16 mouse cellular contexts compared by ENCODE assay signal in the genomic region with DNA sequence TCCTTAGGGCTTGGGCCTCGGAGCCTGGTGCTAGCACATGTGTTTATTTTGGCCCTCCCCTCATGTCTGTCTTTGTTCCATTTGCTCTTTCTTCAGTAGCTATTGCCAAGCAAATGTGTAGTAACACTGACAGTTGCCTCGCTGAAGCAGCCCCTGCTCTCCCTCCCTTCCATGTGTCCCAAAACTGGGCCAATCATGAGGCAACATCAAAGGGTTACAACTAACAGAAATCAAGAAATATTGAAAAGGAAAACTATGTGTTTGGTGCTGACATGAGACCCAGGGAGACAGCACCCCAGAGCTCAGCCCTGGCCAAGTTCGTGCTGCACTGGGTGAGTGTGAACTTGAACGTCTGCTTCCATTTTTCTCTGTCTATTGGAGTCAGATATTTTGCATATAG.
DNase-seq lines count a peak whose midpoint lies in the region; ATAC-seq and TF ChIP-seq lines count a peak whose summit lies in the region.
"Had no signal": no experiment of that assay in that cellular context is flagged by ENCODE, and none has a peak within 500 bp of the region (broad histone marks: within the 10 kb centered on the region; RNA-seq: fewer than 3 reads in every experiment).

No protein-coding gene starts in this region.

- H3K36me3 ChIP-seq in midbrain, embryonic 12.5 days: no peaks in the 10 kb centered on the region
- no peaks in the 10 kb centered on the region for H3K36me3 ChIP-seq in midbrain, embryonic 16.5 days (ENCODE audit: control insufficient read depth, insufficient read depth, low read length)
- no peaks in the 10 kb centered on the region for H3K36me3 ChIP-seq in forebrain, postnatal 0 days (ENCODE audit: insufficient read depth)
- no peaks in the 10 kb centered on the region for H3K36me3 ChIP-seq in neural tube, embryonic 14.5 days (ENCODE audit: control insufficient read depth, insufficient read depth, low read length)
- H3K36me3 ChIP-seq: embryonic facial prominence, embryonic 13.5 days had no signal

- WGBS in midbrain, embryonic 12.5 days: 66% methylated on average over 4 of the region's 4 CpGs
- WGBS in midbrain, embryonic 16.5 days: 52% methylated on average over 4 of the region's 4 CpGs
- 15% methylated on average over 4 of the region's 4 CpGs for WGBS in forebrain, postnatal 0 days
- 36% methylated on average over 4 of the region's 4 CpGs for WGBS in neural tube, embryonic 14.5 days

- peak overlapping the region; percentile 42; the same call in 1 of the 2 replicates for H3K27ac ChIP-seq in midbrain, embryonic 12.5 days (replicated peaks)
- H3K27ac ChIP-seq in midbrain, embryonic 16.5 days (ENCODE audit: low read length): no peak overlapping the region
- H3K27ac ChIP-seq in forebrain, postnatal 0 days (ENCODE audit: low read depth, low read length): peak overlapping the region; percentile 75
- H3K27ac ChIP-seq in neural tube, embryonic 14.5 days (ENCODE audit: low read depth, low read length): peak overlapping the region; percentile 52
- H3K27ac ChIP-seq: embryonic facial prominence, embryonic 13.5 days had no signal

- no peak overlapping the region for H3K9ac ChIP-seq in midbrain, embryonic 12.5 days (replicated peaks)
- no peak overlapping the region for H3K9ac ChIP-seq in midbrain, embryonic 16.5 days (ENCODE audit: low read depth, low read length)
- H3K9ac ChIP-seq in forebrain, postnatal 0 days: no peak overlapping the region
- no peak overlapping the region for H3K9ac ChIP-seq in neural tube, embryonic 14.5 days (replicated peaks; ENCODE audit: low read depth, low read length)
- H3K9ac ChIP-seq: embryonic facial prominence, embryonic 13.5 days had no signal

- intact Hi-C loops in heart, postnatal 10 days (cut with DNase I): no loop called here

- H3K4me3 ChIP-seq in midbrain, embryonic 12.5 days: no peak overlapping the region
- H3K4me3 ChIP-seq in midbrain, embryonic 16.5 days (ENCODE audit: low read depth, low read length): no peak overlapping the region
- no peak overlapping the region for H3K4me3 ChIP-seq in forebrain, postnatal 0 days (ENCODE audit: low read depth, low read length)
- H3K4me3 ChIP-seq in neural tube, embryonic 14.5 days (ENCODE audit: low read depth, low read length): no peak overlapping the region
- H3K4me3 ChIP-seq: embryonic facial prominence, embryonic 13.5 days had no signal

- no peak for ATAC-seq in midbrain, embryonic 12.5 days (ENCODE audit: low FRiP score, low read depth)
- no peak for ATAC-seq in midbrain, embryonic 16.5 days
- peak; percentile 90 for ATAC-seq in forebrain, postnatal 0 days
- no peak for ATAC-seq in neural tube, embryonic 14.5 days (ENCODE audit: low read depth)
- ATAC-seq: intestine, postnatal 0 days; Patski had no signal

- no peak for TF ChIP-seq CTCF in forebrain, postnatal 0 days (IDR thresholded peaks at IDR 0.05; ENCODE audit: low read depth)

- peak; percentile 81 for DNase-seq in heart, adult 11 months
- DNase-seq in heart, postnatal 10 days: no peak
- DNase-seq in forebrain, postnatal 0 days: peak; percentile 61
- no peak for DNase-seq in urinary bladder, adult 18-20 months (ENCODE audit: low spot score in 2 of 2)
- DNase-seq in thymus, postnatal 25 days: no peak
- DNase-seq: cerebellum, adult 11 months; gastrocnemius, postnatal 10 days; kidney, postnatal 10 days; lung, postnatal 4 days; right cerebral cortex, adult 18-20 months had no signal

- H3K4me1 ChIP-seq in midbrain, embryonic 12.5 days: peaks cover 14% of the 10 kb centered on the region; the same call in 1 of the 2 replicates
- peaks cover 19% of the 10 kb centered on the region for H3K4me1 ChIP-seq in midbrain, embryonic 16.5 days (ENCODE audit: control insufficient read depth, insufficient read depth, low read length)
- H3K4me1 ChIP-seq in forebrain, postnatal 0 days (ENCODE audit: insufficient read depth): peaks cover 17% of the 10 kb centered on the region; the same call in 1 of the 2 replicates
- H3K4me1 ChIP-seq in neural tube, embryonic 14.5 days (ENCODE audit: control insufficient read depth, insufficient read depth, low read length): 0 out of 2 replicates have a peak, but pooled peaks cover 14% of the 10 kb centered on the region
- H3K4me1 ChIP-seq: embryonic facial prominence, embryonic 13.5 days had no signal

- H3K9me3 ChIP-seq in midbrain, embryonic 12.5 days: no peaks in the 10 kb centered on the region
- H3K9me3 ChIP-seq in midbrain, embryonic 16.5 days (replicated peaks; ENCODE audit: control insufficient read depth, low read length, poor library complexity, severe bottlenecking): no peaks in the 10 kb centered on the region
- H3K9me3 ChIP-seq in forebrain, postnatal 0 days (ENCODE audit: low read length): no peaks in the 10 kb centered on the region
- no peaks in the 10 kb centered on the region for H3K9me3 ChIP-seq in neural tube, embryonic 14.5 days (ENCODE audit: control insufficient read depth, low read length)
- H3K9me3 ChIP-seq: embryonic facial prominence, embryonic 13.5 days had no signal

- no peaks in the 10 kb centered on the region for H3K27me3 ChIP-seq in midbrain, embryonic 12.5 days
- no peaks in the 10 kb centered on the region for H3K27me3 ChIP-seq in midbrain, embryonic 16.5 days (ENCODE audit: control insufficient read depth, insufficient read depth, low read depth, low read length)
- no peaks in the 10 kb centered on the region for H3K27me3 ChIP-seq in forebrain, postnatal 0 days (ENCODE audit: insufficient read depth, low read length)
- H3K27me3 ChIP-seq in neural tube, embryonic 14.5 days (ENCODE audit: control insufficient read depth, insufficient read depth, low read length): no peaks in the 10 kb centered on the region
- H3K27me3 ChIP-seq: embryonic facial prominence, embryonic 13.5 days; Patski had no signal

- no peak overlapping the region for H3K4me2 ChIP-seq in midbrain, embryonic 12.5 days (replicated peaks)
- H3K4me2 ChIP-seq in midbrain, embryonic 16.5 days (ENCODE audit: low read length): no peak overlapping the region
- H3K4me2 ChIP-seq in forebrain, postnatal 0 days (ENCODE audit: low read depth): no peak overlapping the region
- no peak overlapping the region for H3K4me2 ChIP-seq in neural tube, embryonic 14.5 days (ENCODE audit: low read depth, low read length)
- H3K4me2 ChIP-seq: embryonic facial prominence, embryonic 13.5 days had no signal

Comparison
In these comparisons a context has a peak if more than half of its experiments do, and no peak if none do; other contexts are left out.
1. DNase-seq: peak in heart, adult 11 months (single experiment) and forebrain, postnatal 0 days (single experiment); none in heart, postnatal 10 days (0 of 2), urinary bladder, adult 18-20 months (0 of 2) and thymus, postnatal 25 days (single experiment).